Mouse (Mus musculus) WW6 (cell line): ENCODE measurements around the gene Gm21732.
"Not testable (repeated sequence)": the region's sequence is repeated elsewhere in the genome, so short reads cannot be mapped to it uniquely, and the experiment has no call there.

ENCODE experiments used
- DNase-seq: peaks from one replicate; pipeline ENCODE4 v3.0.0-alpha.2; 2013; ENCODE audit warnings: low read depth, low spot score

Gene Gm21732

DNA sequence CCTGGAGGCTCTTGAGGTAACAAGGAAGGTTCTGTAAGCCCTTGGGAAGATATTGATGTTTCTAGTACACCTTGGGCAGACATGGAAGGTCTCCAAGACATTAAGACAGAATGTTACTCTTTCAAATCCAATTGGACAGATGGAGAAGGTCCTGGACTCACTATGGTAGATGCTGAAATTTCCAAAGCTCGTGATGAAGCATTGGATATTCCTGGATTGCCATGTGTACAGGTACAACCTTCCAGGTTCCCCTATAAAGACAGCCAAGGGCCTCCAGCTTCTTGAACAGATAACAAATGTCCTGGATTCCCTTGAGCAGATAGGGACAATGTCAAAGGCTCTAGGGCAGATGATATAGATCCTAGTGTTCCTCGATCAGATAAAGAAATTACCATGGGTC, at the start of gene Gm21732:
Gene Gm21732, minus strand, starts transcription at position 101 of the 400 bp plus-strand sequence.
- DNase-seq = not testable (repeated sequence)
